Mouse (Mus musculus): ENCODE data around the gene Duox2. TPM values are rescaled to one million over a fixed set of nuclear protein-coding genes. Genes with fewer than 3 reads are reported as not detected.

The Duox2 gene
- polyA plus RNA-seq, 1 experiment = 0.20 TPM

DNA sequence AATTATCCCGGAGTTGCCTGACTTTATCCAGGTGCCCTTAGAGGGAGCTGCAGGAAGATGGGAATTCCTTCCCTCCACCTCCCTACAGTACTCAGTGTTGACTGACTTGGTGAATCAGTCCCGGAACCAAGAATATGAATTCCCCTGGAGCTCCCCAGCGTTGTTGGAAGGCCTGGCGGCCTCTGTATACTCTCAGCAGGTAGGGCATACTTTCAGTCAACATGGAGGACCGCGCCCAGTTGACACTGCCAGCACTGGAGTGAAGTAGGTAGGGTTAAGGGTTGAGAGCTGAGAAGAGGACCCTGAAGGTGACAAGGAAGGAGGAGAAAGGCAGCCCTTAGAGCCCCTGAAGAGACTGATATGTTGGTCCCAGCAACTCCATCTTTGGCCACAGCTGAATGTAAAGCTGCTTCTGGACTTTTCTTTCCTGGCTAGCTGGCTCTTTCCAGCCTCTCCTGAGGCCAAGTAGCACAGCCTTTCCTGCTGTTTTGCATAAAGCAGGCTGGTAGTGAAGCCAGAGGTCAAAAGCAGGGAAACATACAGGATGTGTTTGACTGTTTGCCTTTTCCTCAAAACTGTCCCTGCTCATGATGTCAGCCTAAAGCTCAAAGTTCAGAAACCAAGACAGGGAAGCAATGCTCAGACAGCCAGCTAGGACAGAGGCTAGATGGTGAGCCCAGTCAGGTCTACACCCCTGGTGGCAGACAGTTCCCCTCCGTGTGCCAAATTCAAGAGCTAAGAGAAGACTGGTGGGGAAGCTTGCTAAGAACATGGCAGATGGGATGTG, 31.6 kb downstream of the Duox2 start:
- no peaks in the 10 kb centered on the region for H3K79me3 ChIP-seq (ENCODE audit: low read depth)
- H3K4me3 ChIP-seq (ENCODE audit: insufficient read depth, poor library complexity, severe bottlenecking) = no peak overlapping the region
- no peak overlapping the region for H3ac ChIP-seq (ENCODE audit: control insufficient read depth, insufficient read length, low read depth)
- H3K27me3 ChIP-seq (ENCODE audit: control insufficient read depth, insufficient read depth, insufficient read length) = no peaks in the 10 kb centered on the region
- H3K79me2 ChIP-seq (ENCODE audit: control insufficient read depth, insufficient read depth) = no peaks in the 10 kb centered on the region
- no peaks in the 10 kb centered on the region for H3K36me3 ChIP-seq (ENCODE audit: control insufficient read depth, insufficient read depth)
- no peak for TF ChIP-seq FOSL1 (IDR thresholded peaks at IDR 0.05; ENCODE audit: insufficient read depth, low read length, poor library complexity, severe bottlenecking)
- no peak for TF ChIP-seq MAX (IDR thresholded peaks at IDR 0.05)
- no peak for TF ChIP-seq CTCF (IDR thresholded peaks at IDR 0.05; ENCODE audit: control insufficient read depth, insufficient read depth, insufficient read length)
- no peak for TF ChIP-seq USF1 (IDR thresholded peaks at IDR 0.05; ENCODE audit: low read depth)
- no peak for TF ChIP-seq MYOG (IDR thresholded peaks at IDR 0.05; ENCODE audit: control insufficient read depth, extremely low read depth, insufficient read length)
- no peak for TF ChIP-seq MYOD1 (IDR thresholded peaks at IDR 0.05; ENCODE audit: control insufficient read depth, insufficient read length, low read depth)
- no peak for TF ChIP-seq CEBPB (IDR thresholded peaks at IDR 0.05; ENCODE audit: low read depth)

GRCm38 (mm10) chr2:122264690-122265089, 33.6 kb downstream of the Duox2 start:
- H3K79me2 ChIP-seq (ENCODE audit: control insufficient read depth, insufficient read depth) = no peaks in the 10 kb centered on the region
- H3ac ChIP-seq (ENCODE audit: control insufficient read depth, insufficient read length, low read depth) = no peak overlapping the region
- no peak overlapping the region for H3K4me3 ChIP-seq (ENCODE audit: insufficient read depth, poor library complexity, severe bottlenecking)
- H3K36me3 ChIP-seq (ENCODE audit: control insufficient read depth, insufficient read depth) = no peaks in the 10 kb centered on the region
- no peak for TF ChIP-seq CTCF (IDR thresholded peaks at IDR 0.05; ENCODE audit: control insufficient read depth, insufficient read depth, insufficient read length)
- TF ChIP-seq CEBPB (IDR thresholded peaks at IDR 0.05; ENCODE audit: low read depth) = no peak
- TF ChIP-seq MYOD1 (IDR thresholded peaks at IDR 0.05; ENCODE audit: control insufficient read depth, insufficient read length, low read depth) = no peak
- no peak for TF ChIP-seq MAX (IDR thresholded peaks at IDR 0.05)
- no peak for TF ChIP-seq MYOG (IDR thresholded peaks at IDR 0.05; ENCODE audit: control insufficient read depth, extremely low read depth, insufficient read length)
- no peak for TF ChIP-seq USF1 (IDR thresholded peaks at IDR 0.05; ENCODE audit: low read depth)
- TF ChIP-seq FOSL1 (IDR thresholded peaks at IDR 0.05; ENCODE audit: insufficient read depth, low read length, poor library complexity, severe bottlenecking) = no peak
- H3K27me3 ChIP-seq (ENCODE audit: control insufficient read depth, insufficient read depth, insufficient read length) = no peaks in the 10 kb centered on the region
- no peaks in the 10 kb centered on the region for H3K79me3 ChIP-seq (ENCODE audit: low read depth)

- TF ChIP-seq CEBPB (IDR thresholded peaks at IDR 0.05; ENCODE audit: low read depth) (no peak), MYOG (IDR thresholded peaks at IDR 0.05; ENCODE audit: control insufficient read depth, extremely low read depth, insufficient read length) (no peak), CTCF (IDR thresholded peaks at IDR 0.05; ENCODE audit: control insufficient read depth, insufficient read depth, insufficient read length) (no peak), FOSL1 (IDR thresholded peaks at IDR 0.05; ENCODE audit: insufficient read depth, low read length, poor library complexity, severe bottlenecking) (no peak), MAX (IDR thresholded peaks at IDR 0.05) (no peak), MYOD1 (IDR thresholded peaks at IDR 0.05; ENCODE audit: control insufficient read depth, insufficient read length, low read depth) (no peak), USF1 (IDR thresholded peaks at IDR 0.05; ENCODE audit: low read depth) (no peak)
- no peak overlapping the region for H3K4me3 ChIP-seq (ENCODE audit: insufficient read depth, poor library complexity, severe bottlenecking)
- H3K27me3 ChIP-seq (ENCODE audit: control insufficient read depth, insufficient read depth, insufficient read length) = no peaks in the 10 kb centered on the region
- no peak overlapping the region for H3ac ChIP-seq (ENCODE audit: control insufficient read depth, insufficient read length, low read depth)
- no peaks in the 10 kb centered on the region for H3K36me3 ChIP-seq (ENCODE audit: control insufficient read depth, insufficient read depth)
- H3K79me2 ChIP-seq (ENCODE audit: control insufficient read depth, insufficient read depth) = no peaks in the 10 kb centered on the region
- no peaks in the 10 kb centered on the region for H3K79me3 ChIP-seq (ENCODE audit: low read depth)
These were observed 37.5 kb downstream of the Duox2 start for GRCm38 (mm10) chr2:122260729-122261128.

DNA sequence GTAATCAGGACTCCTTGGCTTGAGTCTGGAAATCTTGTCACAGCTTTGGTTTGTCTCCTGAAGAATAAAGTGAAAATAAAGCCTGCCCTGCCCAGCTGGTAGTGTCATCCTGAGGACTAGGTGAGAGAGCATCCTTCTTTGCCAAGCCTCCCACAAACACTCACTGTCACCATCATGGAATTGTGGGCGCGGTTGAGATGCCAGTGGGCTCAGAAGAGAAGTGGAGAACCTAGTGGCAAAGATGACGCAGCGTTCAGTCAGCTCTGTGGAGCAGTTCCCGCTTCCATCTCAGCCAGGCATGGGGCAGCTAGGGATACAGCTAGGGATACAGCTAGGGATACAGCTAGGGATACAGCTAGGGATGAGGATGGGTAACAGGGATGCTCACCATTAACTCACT, 42.3 kb downstream of the Duox2 start:
- Histone ChIP-seq H3ac (ENCODE audit: control insufficient read depth, insufficient read length, low read depth) (no peak overlapping the region), H3K27me3 (ENCODE audit: control insufficient read depth, insufficient read depth, insufficient read length) (no peaks in the 10 kb centered on the region), H3K79me3 (ENCODE audit: low read depth) (no peaks in the 10 kb centered on the region), H3K36me3 (ENCODE audit: control insufficient read depth, insufficient read depth) (no peaks in the 10 kb centered on the region), H3K4me3 (ENCODE audit: insufficient read depth, poor library complexity, severe bottlenecking) (no peak overlapping the region), H3K79me2 (ENCODE audit: control insufficient read depth, insufficient read depth) (no peaks in the 10 kb centered on the region)
- TF ChIP-seq CTCF (IDR thresholded peaks at IDR 0.05; ENCODE audit: control insufficient read depth, insufficient read depth, insufficient read length) = no peak

- Histone ChIP-seq H3K36me3 (ENCODE audit: control insufficient read depth, insufficient read depth) (peaks cover 4% of the 10 kb centered on the region), H3ac (ENCODE audit: control insufficient read depth, insufficient read length, low read depth) (no peak overlapping the region), H3K4me3 (ENCODE audit: insufficient read depth, poor library complexity, severe bottlenecking) (no peak overlapping the region), H3K27me3 (ENCODE audit: control insufficient read depth, insufficient read depth, insufficient read length) (no peaks in the 10 kb centered on the region), H3K79me2 (ENCODE audit: control insufficient read depth, insufficient read depth) (no peaks in the 10 kb centered on the region), H3K79me3 (ENCODE audit: low read depth) (no peaks in the 10 kb centered on the region)
- TF ChIP-seq CTCF (IDR thresholded peaks at IDR 0.05; ENCODE audit: control insufficient read depth, insufficient read depth, insufficient read length) (no peak), FOSL1 (IDR thresholded peaks at IDR 0.05; ENCODE audit: insufficient read depth, low read length, poor library complexity, severe bottlenecking) (no peak), CEBPB (IDR thresholded peaks at IDR 0.05; ENCODE audit: low read depth) (no peak), USF1 (IDR thresholded peaks at IDR 0.05; ENCODE audit: low read depth) (no peak), MAX (IDR thresholded peaks at IDR 0.05) (no peak), MYOG (IDR thresholded peaks at IDR 0.05; ENCODE audit: control insufficient read depth, extremely low read depth, insufficient read length) (no peak), MYOD1 (IDR thresholded peaks at IDR 0.05; ENCODE audit: control insufficient read depth, insufficient read length, low read depth) (no peak)
These were observed 50.5 kb downstream of the Duox2 start for GRCm38 (mm10) chr2:122247786-122248185.

DNA sequence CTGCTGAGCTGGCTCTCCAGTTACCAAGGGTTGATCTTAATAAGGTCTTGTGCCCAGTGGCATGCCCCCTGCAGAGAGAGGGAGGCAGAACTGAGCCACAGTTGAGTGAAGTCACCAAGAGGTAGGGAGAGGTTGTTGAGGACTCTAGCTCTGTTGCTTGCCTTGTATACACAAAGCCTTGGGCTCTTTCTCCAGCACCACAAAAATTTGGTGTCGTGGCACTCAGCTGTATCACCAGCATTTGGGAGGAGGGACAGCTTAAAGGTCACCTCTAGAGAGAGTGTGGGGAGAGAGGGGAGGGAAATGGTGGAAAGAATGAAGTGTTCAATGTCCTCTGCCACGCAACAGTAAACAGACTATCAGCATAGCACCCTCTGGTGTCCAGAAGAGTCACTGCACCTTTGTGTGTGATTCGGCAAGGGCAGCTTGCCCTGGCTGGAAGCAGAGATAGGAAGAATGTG, 54.5 kb downstream of the Duox2 start:
- Histone ChIP-seq H3K27me3 (ENCODE audit: control insufficient read depth, insufficient read depth, insufficient read length) (no peaks in the 10 kb centered on the region), H3ac (ENCODE audit: control insufficient read depth, insufficient read length, low read depth) (no peak overlapping the region), H3K79me3 (ENCODE audit: low read depth) (no peaks in the 10 kb centered on the region), H3K36me3 (ENCODE audit: control insufficient read depth, insufficient read depth) (no peaks in the 10 kb centered on the region), H3K79me2 (ENCODE audit: control insufficient read depth, insufficient read depth) (no peaks in the 10 kb centered on the region), H3K4me3 (ENCODE audit: insufficient read depth, poor library complexity, severe bottlenecking) (no peak overlapping the region)
- no peak for TF ChIP-seq MYOD1 (IDR thresholded peaks at IDR 0.05; ENCODE audit: control insufficient read depth, insufficient read length, low read depth)
- TF ChIP-seq CEBPB (IDR thresholded peaks at IDR 0.05; ENCODE audit: low read depth) = no peak
- peak; percentile 68 for TF ChIP-seq CTCF (IDR thresholded peaks at IDR 0.05; ENCODE audit: control insufficient read depth, insufficient read depth, insufficient read length)
- no peak for TF ChIP-seq MAX (IDR thresholded peaks at IDR 0.05)

All from C2C12 (cell line).